Mouse (Mus musculus) fat pad, adult 2 months (tissue): ENCODE results near the gene Aaed1.
A peak's percentile ranks its signal among the peaks of the same experiment; 100 is the strongest.
"Not testable (repeated sequence)": the region's sequence is repeated elsewhere in the genome, so short reads cannot be mapped to it uniquely, and the experiment has no call there.

Source experiments
- DNase-seq: peaks from one replicate; pipeline ENCODE4 v3.0.0-alpha.2; 2011; ENCODE audit warnings: low read depth, low spot score; ENCODE audit errors: extremely low read depth

Aaed1 gene

DNA sequence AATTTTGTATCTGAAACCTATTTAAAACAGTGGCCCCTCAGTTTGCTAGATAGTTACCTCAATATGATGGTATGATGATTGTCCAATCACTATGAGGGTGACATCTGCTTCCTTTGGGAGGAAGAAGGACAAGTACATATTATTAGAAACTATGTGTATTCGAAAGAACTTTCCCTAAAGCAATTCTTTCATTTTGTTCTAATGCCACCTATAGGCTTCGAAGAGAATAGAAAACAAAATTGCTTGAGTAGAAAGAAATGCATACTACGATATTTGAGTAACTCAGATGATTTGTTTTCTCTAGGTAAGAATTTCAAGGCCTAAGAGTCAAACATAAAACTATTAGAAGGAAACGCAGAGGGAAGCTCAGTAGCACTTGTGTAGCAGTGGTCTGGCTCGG, 3.5 kb downstream of the Aaed1 start:
- DNase-seq, result no peak

DNA sequence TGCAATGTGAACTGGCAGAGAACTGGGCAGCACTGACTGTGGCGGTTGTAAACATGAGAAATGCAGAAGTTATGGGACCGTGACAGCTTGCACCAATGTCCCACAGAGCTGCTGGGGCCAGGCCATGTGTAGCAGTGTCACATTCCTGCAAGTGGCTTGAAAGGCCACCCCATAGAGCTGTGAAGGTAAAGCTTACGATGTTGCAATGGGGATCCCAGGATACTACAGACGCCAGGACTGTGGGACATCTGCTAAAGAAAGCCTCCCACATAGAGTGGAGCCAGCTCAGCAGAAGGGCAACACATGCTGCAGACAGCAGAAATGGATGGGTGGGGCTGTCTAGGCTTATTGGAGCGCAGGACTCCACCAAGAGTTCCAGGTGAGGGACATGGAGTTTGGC, 5.0 kb downstream of the Aaed1 start:
- DNase-seq, result no peak

DNA sequence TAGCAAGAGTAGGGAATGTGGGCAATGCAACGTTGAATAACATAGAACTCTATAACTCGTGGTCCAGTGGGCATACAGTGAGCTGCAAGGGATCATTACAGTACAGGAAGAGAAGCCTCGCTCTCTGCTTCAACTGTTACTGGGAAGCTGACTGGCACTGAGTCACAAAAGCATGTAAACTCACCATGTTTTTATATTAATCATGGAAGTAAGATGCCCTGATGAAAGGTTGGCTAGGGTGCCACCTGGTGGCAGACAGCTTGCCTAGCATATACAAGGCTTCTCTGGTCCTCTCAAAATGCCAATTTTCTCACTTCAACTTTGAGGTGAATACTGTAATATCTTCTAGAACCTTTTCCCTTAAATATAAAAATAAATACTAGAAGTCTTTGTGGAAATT, 6.4 kb downstream of the Aaed1 start:
- no peak for DNase-seq

DNA sequence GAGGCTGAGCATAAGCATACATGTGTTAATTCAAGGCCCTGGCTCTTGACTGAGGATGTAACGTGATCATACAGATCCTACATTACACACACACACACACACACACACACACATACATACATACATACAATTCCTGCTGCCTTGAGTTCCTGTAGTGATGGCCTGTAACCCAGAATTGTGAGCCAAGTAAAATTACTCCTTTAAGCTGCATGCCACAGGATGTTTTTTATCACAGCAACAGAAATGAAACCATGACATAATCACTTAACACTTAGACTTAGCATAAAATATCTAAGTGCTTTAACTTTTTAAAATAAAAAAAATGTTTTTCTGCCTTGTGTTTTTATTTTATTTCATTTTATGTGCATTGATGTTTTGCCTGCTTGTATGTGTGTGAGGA, 13.4 kb downstream of the Aaed1 start:
- no peak for DNase-seq

DNA sequence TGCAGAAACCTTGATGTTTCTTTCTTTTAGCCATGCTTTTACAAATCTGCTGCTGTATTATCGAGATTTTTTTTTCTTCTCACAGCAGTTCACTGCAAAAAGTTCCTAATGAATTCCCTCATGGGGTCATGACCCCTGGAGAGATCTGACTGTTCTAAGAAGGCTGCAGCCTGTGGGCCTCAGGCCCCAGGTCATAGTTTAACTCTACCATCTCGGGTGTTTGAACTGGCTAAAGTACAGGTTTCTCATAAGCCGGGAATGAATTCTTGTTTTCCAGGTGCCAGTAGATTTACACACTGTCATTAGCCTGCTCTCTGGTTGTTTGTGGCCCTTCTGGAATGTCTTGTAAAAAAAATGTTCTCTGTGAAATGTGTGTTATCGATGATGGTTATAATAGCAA, 25.7 kb downstream of the Aaed1 start:
- DNase-seq, result no peak

DNA sequence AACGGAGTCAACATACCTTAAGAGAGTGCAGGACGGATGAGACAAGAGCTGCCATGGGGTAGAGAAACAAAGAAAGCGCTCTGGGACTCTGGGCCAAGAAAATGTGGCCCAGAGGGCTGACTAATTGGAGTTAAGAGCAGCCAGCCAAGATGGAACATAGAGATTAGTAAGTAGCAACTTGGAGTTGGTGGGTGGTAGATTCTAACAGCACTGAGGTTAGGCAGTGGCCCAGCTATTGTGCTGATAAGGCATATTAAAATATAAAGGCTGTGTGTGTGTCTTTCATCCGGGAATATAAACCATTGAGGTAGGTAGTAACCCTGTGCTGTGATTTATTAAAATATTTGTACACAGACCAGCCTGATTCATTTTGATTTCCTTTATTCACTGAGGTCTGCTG, 26.2 kb downstream of the Aaed1 start:
- no peak for DNase-seq

DNA sequence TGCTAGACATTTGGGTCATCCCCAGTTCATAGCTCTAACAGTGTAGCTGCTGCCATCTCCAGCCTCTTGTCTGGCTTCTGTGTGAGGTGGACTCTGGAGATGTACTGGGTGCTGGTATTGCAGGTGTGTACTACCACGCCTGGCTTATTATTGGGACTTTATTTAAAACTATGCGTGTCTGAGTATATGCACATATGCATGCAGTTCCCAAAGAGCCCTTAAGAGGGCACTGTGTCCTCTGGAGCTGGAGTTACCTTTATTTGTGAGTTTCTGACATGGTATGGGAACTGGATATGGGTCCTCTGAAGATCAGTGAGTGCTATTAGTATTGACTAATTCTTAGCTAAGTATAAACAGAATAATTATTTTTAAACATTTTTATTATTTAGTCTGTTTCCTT, 27.8 kb downstream of the Aaed1 start:
- no peak for DNase-seq

DNA sequence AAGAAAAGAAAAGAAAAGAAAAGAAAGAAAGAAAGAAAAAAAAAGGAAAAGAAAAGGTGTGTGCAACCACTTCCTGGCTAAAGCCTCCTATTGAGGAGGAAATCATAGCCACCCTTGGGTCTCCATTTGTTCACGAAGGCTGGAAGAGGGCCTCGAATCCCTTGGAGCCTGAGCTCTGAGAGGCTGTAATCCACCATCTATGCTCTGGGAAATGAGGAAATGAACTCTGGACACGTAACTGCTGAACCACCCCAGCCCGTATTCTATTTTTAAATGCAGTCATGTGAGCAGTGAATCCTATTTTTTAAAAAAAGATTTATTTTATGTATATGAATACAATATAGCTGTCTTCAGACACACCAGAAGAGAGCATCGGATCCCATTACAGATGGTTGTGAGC, 31.6 kb downstream of the Aaed1 start:
- no peak for DNase-seq

DNA sequence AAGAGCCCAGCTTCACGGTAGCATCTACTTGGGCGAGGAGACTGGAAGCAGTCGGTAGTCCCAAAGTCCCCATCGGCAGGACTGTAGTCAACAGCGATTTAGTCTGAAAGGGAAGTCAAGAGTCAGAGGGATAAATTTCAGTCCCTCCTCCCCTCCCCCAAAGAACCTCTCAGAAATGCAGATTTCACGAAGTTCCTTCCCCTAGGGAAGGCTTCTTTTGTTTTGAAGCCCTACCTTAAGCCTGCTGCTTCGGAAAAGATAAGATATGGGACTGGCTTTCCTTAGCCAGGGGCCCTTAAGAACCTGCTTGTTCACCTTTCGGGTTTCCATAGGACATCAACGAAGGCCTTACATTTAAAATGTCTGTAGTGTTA, 36.8 kb downstream of the Aaed1 start:
- no peak for DNase-seq

DNA sequence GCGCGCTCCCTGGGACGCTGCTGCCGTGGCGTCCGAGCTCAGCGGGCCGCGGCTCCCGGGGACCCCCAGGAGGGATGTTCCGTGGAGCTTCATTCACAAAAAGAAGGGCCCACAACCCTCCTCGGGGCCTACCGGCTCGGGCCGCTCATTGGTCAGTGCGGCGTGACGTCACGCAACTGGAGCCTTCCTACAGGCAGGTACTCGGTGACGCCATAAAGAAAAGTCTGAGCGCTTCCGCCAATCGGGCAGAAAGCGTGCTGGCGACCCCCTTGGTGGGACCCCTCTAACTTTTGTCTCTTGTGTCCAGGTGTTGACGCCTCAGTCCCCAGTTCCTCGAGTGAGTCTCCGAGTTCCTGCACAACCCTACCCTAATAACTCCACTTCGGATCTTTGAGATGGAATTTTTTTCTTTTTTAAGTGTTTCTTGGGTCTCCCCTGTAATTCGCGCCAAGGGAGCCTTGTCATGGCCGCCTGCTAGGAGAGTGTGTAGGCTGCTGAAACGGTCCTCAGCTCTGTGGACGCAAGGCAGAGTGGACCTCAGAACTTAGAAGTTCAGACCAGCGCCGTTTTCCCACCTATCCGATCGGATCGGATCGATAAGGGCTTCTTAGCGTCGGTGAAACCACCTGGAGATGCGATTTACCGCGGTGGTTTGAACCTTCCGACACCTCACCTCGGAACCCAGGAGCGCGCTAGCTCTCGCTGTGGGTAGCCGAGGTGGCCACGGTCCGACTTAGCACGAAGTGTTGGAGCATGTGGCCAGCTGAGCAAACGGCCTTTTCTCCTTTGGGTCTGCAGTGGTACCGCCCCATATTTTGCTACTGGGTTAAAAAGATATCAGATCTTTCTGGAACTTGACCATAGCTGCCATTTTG, 37.4 kb downstream of the Aaed1 start, which contains the start of gene Cdc14b:
TSS of gene Cdc14b (minus strand) at position 412 of the 875 bp plus-strand sequence.
- DNase-seq, result no peak

DNA sequence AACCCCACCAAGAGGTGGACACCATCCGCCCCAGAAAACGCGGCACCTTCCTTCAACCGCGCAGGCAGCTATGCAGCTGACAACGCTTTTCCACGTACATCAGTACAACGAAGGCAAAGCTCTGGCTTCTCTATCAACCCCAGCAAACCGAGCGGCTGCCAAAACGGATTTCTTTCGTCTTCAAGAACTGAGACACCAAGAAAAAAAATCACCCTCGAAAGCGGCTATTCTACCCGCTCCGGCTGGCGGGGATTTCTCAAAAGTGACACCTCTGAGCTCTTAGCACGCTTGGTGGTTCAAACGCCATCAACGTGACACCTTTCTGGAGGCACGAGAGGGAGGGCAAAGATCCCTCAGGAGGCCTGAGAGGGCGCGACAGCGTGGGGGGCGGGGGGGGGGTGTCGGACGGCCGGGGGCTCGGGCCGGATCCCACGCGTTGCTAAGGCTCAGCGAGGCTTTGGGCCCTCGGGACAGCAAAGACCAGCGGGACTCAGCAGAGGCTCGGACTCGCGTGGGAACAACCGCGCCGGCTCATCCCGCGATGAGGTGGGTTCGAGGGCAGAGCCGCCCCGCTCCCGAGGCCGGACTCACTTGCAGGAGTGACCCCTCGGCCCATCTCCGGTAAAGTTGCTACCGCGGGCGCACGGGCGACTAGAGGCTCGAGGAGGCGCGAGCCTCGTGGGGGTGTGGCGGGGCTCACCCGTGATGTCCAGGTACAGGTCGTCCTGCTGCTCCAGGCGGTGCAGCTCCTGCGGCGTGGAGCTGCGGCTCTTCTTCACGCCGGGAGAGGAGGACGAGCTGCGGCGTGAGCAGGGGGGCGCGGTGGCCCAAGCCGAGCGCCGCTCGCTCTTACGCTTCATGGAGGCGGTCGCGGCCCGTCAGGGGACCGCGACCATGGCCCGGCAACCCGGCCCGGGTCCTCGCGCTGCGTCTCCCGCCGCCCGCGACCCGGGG, 38.3 kb downstream of the Aaed1 start:
- no peak for DNase-seq

DNA sequence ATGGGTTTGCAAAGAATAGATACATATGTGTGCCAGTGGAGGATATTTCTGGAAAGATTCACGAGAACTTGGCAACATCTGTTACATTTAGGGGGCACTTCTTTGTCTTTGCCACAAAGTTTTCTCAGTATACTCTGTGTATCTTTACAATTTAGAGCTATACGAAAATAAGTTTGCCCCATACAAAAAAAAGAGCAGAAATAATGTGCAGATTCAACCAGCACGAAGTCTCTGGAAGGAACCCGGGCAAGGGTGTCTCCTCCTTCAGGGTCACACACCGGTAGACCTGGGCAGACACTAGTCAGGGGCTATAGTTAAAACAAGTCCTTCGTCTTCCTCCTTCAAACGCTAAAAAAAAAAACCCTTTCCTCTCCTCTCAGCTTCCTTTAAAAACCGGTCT, 39.2 kb downstream of the Aaed1 start:
- DNase-seq, result no peak

DNA sequence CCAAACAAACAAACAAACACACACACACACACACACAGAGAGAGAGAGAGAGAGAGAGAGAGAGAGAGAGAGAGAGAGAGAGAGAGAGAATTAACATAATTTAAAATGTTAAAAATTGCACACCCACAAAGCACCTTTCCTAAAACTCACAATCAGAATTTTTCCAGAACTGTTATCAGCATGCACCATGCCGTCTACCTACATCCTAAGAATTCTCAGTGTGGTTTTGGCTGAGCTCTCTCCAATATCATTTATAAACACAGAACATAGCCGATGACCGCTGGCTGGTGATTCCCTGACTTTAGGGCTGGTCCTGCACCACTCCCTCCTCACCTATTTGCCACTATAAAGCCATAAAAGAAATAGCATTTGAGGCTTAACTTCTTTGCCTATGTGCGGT, 44.1 kb downstream of the Aaed1 start:
- no peak for DNase-seq

DNA sequence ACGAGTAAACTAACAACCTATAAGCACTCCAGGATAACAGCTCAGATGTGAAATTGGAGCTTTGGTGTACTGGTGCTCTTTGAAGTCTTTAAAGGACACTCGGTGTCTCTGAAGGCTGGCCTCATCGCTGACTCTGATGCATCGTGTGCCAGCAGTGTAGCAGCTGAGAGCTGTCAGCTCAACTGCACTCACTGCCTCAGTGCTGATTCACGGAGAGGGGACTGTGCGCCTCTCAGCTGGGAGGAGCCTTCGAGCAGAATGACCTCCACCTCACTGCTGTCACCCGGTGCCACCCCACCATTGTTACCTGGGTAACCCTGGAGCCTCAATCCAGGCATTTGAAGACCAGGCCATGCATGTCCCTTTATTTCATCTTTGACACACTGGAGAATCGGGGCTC, 45.4 kb downstream of the Aaed1 start:
- no peak for DNase-seq

DNA sequence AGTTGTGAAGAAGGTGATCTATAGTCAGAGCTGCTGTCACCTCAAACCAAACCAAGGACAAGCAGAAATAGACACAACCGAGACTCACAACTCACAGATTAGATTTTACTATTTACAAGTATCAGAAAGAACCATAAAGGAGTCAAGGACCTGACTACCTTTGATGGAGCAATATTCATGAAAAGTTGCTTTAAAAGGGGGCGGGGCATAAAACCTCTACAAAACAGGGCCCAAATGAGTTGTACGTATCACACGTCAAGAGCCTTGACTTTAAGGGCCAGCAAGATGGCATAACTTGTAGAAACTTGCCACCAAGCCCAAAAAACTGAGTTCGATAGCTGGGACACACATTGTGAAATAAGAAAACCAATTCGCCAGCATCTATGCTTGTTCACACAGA, 47.9 kb downstream of the Aaed1 start:
- no peak for DNase-seq

DNA sequence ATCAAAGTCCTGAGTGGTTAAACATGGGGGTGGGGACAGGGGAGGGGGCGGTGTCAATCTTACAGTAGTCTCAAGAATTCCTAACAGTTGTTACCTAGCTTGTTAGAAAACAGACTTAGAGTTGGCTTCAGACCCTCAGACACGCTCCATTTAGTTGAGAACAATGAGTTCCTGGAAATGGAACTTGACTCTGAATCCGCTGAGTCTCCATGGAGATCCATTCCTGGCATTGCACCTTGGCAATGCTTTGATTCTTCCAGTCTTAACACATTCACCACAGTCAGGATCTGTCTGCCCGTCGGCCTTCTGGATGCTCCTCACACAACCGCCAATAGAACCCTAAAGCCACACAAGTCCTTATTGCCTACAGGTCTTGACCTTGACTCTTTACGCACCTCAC, 52.6 kb downstream of the Aaed1 start:
- peak; percentile 19 for DNase-seq

DNA sequence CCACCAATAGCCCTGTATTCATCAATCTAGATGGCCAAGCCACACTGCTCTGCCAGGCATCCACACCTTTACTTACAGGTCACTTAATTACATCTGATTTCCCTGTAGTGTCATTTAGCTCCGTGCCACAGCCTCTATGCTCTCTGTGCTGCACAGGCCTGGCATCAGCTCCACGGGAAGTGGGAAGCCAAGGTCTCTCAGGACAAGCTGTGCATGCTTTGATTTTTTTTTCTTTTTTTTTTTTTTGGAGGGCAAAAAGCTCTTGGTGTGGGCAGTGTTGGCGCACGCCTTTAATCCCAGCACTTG, 54.0 kb downstream of the Aaed1 start:
- DNase-seq, result no peak

DNA sequence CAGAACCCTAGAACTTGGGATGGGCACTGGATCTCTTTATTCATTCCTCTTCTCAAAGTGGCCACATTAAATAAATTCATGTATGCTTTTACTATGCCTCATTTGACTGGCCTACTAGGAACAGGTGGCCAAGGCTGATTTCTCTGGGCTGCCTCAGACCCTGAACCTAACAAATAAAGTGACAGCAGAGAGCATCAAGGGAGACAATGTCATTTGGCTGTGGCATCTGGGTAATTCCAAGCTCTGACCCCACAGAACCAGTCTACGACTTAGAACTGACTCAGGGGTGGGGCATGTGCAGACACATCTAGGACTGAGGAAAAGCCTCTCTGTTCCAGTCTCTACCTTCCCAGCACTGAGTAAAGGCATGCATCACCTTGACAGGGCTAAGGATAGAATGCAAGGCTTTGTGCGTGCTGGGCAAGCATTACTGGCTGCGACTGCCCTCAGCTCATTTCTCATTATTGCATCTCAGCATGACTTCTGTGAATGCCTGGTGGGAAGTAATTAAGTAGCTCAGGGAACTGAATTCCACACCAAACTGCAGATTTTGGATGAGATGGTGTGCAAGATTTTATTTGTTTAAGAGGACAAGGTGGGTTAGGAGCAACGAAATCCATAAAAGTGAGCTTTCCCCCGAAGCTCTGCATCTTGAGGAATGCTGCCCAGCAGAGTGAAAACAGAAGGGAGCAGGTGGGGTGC, 54.5 kb downstream of the Aaed1 start:
- no peak for DNase-seq

DNA sequence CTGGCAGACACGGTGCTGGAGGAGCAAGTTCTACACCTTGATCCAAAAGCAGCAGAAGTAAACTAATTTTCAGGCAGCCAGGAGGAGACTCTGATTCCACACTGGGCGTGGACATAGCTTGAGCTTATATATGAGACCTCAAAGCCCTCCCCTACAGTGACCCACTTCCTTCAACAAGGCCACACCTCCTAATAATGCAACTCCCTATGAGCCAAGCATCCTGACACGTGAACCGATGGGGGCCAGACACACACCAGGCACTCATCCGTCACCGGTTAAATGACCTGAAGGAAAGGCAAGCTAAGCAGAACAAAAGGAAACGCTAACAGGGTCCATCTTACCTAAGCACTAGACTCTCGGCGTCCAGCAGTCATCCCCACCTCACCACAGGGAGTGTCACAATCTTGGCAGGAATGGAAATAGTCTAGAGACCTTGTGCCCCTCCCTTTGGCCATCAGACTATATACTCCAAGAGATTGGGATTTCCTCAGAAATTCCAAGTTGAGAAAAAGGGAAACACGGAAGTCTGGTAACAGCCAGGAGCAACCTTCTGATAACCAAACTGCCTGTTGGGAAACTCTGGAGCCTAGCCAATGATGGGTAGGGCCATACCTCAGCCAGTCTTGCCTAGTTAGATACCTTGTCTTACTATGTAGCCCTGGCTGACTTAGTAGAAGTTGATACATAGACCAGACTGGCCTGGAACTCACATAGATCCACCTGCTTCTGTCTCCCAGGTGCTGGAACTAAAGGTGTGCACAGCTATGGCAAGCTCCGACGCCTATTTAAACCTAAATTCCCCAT, 55.3 kb downstream of the Aaed1 start:
- no peak for DNase-seq

DNA sequence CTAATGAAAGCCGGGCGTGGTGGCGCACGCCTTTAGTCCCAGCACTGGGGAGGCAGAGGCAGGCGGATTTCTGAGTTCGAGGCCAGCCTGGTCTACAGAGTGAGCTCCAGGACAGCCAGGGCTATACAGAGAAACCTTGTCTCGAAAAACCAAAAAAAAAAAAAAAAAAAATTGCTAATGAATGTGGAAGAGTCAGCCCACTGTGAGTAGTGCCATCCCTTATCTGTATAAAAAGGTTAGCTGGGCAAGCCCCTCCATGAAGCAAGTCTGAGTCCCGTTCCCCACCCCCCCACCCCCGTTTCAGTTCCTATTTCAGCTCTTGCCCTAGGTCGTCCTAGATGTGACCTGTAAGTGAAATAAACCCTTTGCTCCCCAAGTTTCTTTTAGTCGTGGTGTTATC, 58.3 kb downstream of the Aaed1 start:
- DNase-seq, result not testable (repeated sequence)

DNA sequence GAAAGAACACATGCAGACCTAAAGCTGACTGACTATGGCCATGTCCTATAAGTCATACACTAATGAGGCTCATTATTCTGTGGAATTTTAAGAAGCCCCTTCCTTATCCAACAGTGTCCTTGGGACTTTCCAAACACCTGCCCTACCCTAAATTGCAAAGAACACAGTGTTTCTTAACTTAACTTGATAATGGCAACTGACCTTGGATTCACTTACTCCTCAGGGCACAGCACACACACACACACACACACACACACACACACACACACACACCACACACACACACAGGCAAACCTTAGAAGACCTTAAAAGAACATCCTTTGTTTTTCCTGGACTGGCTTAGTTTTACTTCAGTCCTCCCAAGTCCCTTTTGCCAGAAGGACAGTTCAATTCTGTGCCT, 58.8 kb downstream of the Aaed1 start:
- DNase-seq, result no peak
